Mouse (Mus musculus) ES-E14 (cell line): ENCODE measurements around the gene Ndufv3.

ENCODE experiments used
- HCFC1 ChIP-seq: IDR thresholded peaks from 2 replicates; pipeline ENCODE4 v1.6.1; 2012; ENCODE audit warnings: low read length, inconsistent platforms, borderline replicate concordance; ENCODE audit not compliant: insufficient read depth
- MAFK ChIP-seq: IDR thresholded peaks from 2 replicates; pipeline ENCODE4 v1.6.1; 2014; ENCODE audit warnings: mild to moderate bottlenecking, low read depth, low read length, inconsistent platforms; ENCODE audit not compliant: insufficient read depth
- ZC3H11A ChIP-seq: IDR thresholded peaks from 2 replicates; pipeline ENCODE4 v1.6.1; 2012; ENCODE audit warnings: low read depth, mild to moderate bottlenecking, inconsistent platforms, low read length, borderline replicate concordance
- ZNF384 ChIP-seq: IDR thresholded peaks from 2 replicates; pipeline ENCODE4 v1.6.1; 2012; ENCODE audit warnings: low read depth, low read length, inconsistent platforms

DNA sequence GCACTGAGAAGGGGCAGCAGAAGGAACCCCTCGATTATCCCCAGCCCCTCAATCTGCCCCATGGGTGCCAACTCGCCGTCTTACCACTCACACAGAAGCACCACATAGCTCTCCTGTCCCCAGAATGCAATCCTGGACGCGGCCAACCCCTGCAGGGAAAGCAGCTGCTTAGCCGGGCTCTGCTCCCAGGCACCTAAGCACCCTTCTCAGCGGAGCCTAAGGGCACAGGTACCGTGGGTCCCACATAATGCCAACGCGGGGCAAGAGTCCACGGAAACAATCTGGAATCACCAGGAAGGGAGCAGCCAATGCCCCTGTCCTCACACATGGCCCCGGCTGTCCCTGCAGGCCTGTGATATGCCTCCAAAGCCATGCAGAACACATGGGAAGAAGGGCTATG, 20.2 kb upstream of the Ndufv3 start:
- TF ChIP-seq ZNF384 (no peak), MAFK (no peak), HCFC1 (no peak), ZC3H11A (no peak)
